Mouse (Mus musculus): ENCODE measurements around the gene Itga10.
A peak's percentile ranks its signal among the peaks of the same experiment; 100 is the strongest.
"Not testable (repeated sequence)": the region's sequence is repeated elsewhere in the genome, so short reads cannot be mapped to it uniquely, and the experiment has no call there.

Itga10 gene

DNA sequence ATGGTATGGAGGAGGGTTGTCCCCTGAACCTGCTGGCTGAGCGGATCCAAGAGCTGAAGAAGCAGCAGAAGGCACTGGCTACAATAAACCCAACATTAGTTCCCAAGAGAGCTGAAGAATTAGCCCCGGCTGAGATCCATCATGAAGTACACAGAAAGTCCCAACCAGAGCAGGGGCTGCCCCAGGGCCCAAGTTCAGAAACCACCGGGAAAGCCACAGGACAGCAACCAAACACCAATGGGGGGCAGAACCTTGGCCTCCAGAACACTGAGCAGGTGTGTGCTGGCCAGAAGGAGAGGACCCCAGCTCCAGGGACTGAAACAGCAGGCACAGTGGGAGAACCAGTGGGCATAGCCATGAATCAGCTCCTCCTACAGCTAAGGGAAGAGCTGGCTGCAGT, 38.1 kb downstream of the Itga10 start:
- DNase-seq, result no peak

DNA sequence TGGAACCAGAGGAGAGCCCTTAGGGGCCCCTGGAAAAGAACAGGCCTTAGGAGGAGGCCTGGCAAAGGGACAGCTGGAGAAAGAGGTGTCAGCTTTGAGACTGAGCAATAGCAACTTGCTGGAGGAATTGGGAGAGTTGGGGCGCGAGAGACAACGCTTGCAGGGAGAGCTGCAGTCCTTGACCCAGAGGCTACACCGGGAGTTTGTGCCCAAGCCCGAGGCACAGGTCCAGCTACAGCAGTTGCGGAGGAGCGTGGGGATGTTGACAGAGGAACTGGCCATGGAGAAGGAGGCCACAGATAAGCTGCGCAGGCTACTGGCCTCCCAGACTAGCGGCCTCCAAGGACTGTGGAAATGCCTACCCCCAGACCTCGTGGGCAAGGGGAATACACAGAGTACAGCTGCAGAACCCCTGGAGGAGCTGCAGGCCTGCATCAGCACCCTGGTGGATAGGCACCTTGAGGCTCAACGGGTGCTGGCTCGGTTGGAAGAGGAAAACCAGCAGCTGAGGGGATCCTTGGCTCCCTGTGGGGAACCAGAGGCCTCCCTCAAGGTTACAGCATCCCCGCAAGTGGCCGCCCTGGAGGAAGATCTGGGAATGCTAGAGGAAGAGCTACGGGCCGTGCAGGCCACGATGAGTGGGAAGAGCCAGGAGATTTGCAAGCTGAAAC, 38.9 kb downstream of the Itga10 start:
- DNase-seq, result no peak

- DNase-seq, result no peak
Measured at GRCm38 (mm10) chr3:96684822-96685156, 39.4 kb downstream of the Itga10 start.

DNA sequence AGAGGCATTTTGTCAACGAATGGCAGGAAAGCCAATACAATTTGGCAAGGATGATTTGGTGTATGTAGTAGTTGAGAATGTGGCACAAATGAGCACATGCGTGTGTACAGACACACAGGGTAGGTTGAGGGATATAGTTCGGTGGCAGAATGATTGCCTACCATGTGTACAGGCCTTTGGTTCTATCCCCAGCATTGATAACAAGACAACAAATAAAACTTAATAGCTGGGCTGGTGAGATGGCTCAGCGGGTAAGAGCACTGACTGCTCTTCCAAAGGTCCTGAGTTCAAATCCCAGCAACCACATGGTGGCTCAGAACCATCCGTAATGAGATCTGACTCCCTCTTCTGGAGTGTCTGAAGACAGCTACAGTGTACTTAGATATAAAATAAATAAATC, 40.7 kb downstream of the Itga10 start:
- not testable (repeated sequence) for DNase-seq

DNA sequence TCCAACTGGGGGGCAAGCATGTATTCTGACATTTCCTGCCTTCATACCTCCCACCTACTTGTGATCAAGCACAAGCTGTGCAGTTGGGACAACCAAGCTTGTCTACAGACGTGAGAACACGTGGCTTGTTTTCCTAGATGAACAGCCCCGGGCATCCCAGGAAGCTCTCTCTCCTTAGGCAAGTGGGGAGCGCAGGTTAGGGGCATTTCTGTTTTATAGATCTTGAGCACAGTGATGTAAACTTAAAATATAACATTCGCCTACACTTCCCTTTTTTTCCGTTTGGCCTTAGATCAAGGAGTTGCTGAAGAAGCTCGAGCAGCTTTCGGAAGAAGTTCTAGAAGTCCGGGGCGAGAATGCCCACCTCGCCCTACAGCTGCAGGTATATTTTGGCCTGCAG, 43.5 kb downstream of the Itga10 start:
- DNase-seq, result no peak

DNA sequence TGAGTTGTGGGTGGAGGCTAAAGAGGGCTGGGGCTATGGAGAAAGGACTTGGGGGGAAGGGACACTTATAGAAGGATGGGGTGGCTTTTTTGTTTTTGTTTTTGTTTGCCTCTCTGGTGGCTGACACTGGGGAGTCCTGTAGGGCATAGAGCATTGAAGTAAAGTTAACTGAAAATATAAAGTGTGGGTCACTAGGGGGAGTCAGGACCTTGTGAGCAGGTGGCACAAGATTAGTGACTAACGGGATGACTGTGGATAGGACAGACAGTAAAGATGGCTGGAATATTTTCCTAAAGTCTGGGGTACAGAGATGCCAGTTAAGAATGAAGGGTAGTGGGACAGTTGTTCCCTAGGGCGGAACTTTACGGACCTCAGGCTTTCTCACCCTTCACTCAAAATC, 44.9 kb downstream of the Itga10 start:
- DNase-seq, result no peak

GRCm38 (mm10) chr3:96692506-96692905, 47.1 kb downstream of the Itga10 start:
- DNase-seq, result no peak

DNA sequence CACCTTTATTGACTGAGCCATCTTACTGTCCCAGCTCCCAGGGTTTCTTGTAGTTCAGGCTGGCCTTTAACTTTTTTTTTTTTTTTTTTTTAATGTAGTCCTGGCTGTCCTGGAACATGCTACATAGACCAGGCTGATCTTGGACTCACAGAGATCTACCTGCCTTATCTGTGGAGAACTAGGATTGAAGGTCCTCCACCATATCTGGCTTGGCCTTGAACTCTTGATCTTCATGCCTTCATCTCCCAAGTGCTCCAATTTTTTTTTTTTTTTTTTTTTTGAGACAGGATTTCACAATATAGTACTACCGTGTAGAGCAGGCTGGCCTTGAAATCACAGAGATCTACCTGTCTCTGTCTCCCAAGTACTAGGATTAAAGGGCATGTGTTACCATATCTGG, 48.2 kb downstream of the Itga10 start:
- no peak for DNase-seq

GRCm38 (mm10) chr3:96696198-96696765, 50.9 kb downstream of the Itga10 start, which contains the start of gene Pias3:
Gene Pias3 (plus strand): TSS chr3:96696384.
- DNase-seq, result peak; percentile 56

- DNase-seq, result peak; percentile 71
Measured at GRCm38 (mm10) chr3:96696766-96697732, 51.7 kb downstream of the Itga10 start.

- no peak for DNase-seq
Measured at GRCm38 (mm10) chr3:96698993-96699690, 53.8 kb downstream of the Itga10 start.

DNA sequence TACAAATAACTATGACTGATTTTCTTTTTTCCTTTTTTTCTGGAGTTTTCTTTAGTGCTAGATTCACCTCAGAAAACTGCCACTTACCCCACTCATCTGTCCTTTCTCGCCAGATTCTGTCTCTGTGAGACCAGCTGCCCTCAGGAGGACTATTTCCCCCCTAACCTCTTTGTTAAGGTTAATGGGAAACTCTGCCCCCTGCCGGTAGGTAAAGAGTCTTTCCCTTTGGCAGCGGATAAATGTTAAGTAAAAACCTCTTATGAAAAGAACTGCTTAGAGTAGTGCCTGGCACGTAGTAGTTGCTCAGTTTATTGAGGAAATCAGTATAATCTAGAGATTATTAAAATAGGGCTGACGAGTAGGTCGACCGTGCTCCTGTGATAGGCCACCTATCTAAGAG, 55.0 kb downstream of the Itga10 start:
- peak; percentile 57 for DNase-seq

DNA sequence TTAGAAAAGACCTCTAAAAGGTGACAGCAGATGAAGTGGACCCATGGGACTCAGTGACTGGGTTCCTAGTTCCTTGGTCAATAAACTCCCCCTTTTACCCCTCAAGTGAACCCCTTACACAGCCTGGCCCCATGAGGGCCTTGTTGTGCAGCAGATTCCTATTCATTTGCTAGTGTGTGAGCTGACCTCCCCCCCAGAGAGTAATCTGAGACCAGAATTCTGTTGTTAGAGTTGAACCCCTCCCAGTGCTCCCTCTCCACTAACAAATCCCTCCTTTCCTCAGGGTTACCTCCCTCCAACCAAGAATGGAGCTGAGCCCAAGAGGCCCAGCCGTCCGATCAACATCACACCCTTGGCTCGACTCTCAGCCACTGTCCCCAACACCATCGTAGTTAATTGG, 55.6 kb downstream of the Itga10 start:
- no peak for DNase-seq

DNA sequence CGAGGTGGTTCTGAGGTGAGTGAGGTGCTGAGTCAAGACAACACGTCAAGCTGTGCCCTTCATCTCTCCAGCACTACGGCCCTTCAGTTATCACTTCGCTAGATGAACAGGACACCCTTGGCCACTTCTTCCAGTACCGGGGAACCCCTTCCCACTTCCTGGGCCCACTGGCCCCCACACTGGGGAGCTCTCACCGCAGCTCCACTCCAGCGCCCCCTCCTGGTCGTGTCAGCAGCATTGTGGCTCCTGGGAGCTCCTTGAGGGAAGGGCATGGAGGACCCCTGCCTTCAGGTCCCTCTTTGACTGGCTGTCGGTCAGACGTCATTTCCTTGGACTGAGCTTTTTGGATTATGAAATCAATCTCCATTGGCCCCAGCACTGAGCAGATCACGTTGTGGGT, 59.4 kb downstream of the Itga10 start:
- peak; percentile 63 for DNase-seq

DNA sequence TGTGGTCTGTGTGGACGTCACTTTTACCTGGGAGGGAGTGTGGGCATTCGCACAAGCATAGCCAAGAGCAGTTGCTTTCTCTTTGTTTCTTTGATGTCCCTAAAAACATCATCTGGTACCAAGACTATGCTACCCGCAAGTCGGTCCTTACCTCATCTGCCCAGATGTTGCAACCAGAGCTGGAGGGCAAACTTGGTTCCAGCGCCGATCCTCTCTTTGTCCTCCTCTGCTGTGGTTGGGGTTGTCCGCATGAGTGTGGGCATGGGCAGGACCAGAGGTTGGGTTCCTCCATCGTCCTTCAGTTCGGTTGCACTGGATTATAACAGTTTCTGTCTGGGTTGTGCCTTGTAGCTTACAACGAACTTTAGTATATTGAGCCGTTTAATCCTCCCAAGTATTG, 60.8 kb downstream of the Itga10 start:
- no peak for DNase-seq

GRCm38 (mm10) chr3:96706984-96707383, 61.6 kb downstream of the Itga10 start:
- no peak for DNase-seq

GRCm38 (mm10) chr3:96707903-96708683, 62.7 kb downstream of the Itga10 start, which contains the start of gene Nudt17:
Gene Nudt17 (minus strand): TSS chr3:96708562.
- peak; percentile 75 for DNase-seq

GRCm38 (mm10) chr3:96708684-96709064, 63.3 kb downstream of the Itga10 start:
- DNase-seq, result no peak
